Mouse (Mus musculus) heart, adult 18-20 months (tissue): Measurements from ENCODE around the gene Asxl2. TPM values are rescaled to one million over a fixed set of nuclear protein-coding genes. Genes with fewer than 3 reads are reported as not detected.
A peak's percentile ranks its signal among the peaks of the same experiment; 100 is the strongest.

Experiments
- DNase-seq, 2 experiments: peaks; one replicate each; pipeline ENCODE4 v3.0.0; 2021 to 2022; ENCODE audit warnings: mixed read lengths in 1 of 2
- total RNA-seq, 2 experiments: library from RNA; stranded (reverse); gene quantifications; 2 replicates each; pipeline ENCODE4 v1.2.3; 2021

Gene Asxl2
- total RNA-seq, 2 experiments from 2014 or later, result 19.0 to 20.6 TPM

GRCm38 (mm10) chr12:3546781-3547180, 120.1 kb downstream of the Asxl2 start:
- no peak for DNase-seq

DNA sequence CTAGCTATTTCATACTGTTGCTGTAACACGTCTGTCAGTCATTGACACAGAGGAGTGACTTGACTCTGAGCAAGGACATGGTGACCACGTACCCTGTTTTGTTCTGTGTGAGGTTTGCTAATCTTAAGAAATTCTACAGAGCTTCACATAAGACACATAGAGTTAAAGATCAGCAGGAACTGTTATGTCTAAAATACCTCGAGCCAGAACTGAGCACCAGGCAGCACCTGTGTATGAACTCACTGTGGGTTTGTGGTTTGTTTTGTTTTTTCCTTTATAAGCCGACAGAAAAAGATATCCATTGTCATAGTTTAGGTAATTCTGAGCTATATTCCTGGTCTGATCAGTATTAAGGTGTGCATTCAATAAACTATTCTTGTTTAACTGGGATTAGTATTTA, 120.8 kb downstream of the Asxl2 start:
- DNase-seq, result no peak

- no peak for DNase-seq
Observed at GRCm38 (mm10) chr12:3547911-3548310, 121.3 kb downstream of the Asxl2 start.

- DNase-seq, result peak; percentile 37 to 46
Observed at GRCm38 (mm10) chr12:3548582-3549211, 122.0 kb downstream of the Asxl2 start.

- no peak for DNase-seq
Observed at GRCm38 (mm10) chr12:3550280-3550679, 123.6 kb downstream of the Asxl2 start.

Other genes with a start within 250 kb of the Asxl2 start
- gene Rab10, start 116.9 kb upstream of the Asxl2 start, total RNA-seq, result 100 to 1,000 TPM; 124 to 126 TPM
- 1 to 10 TPM; 5.4 to 6.4 TPM for gene Kif3c, start 61.7 kb upstream of the Asxl2 start, total RNA-seq
- gene Dtnb, start 145.5 kb downstream of the Asxl2 start, total RNA-seq, result 1 to 10 TPM; 7.9 to 9.1 TPM